Mouse (Mus musculus) limb, embryonic 13.5 days (tissue): ENCODE results near the gene Nckap5. TPM values are rescaled to one million over a fixed set of nuclear protein-coding genes. Genes with fewer than 3 reads are reported as not detected.

Source experiments
- ATAC-seq: fragments of 200-750 bp; cut with Nextera tagmentation; 2 replicates; pipeline ENCODE4 v1.8.0; 2017; ENCODE audit warnings: low read depth, moderate number of reproducible peaks, moderate TSS enrichment; ENCODE audit not compliant: low FRiP score
- H3K27ac ChIP-seq: fragments of 300-500 bp; sonication (generic); 2 replicates; pipeline ENCODE4 v1.5.1; 2015; ENCODE audit warnings: inconsistent platforms, mild to moderate bottlenecking, moderate library complexity
- H3K27me3 ChIP-seq: fragments of 300-500 bp; sonication (generic); 2 replicates; pipeline ENCODE4 v1.6.1; 2015; ENCODE audit warnings: mild to moderate bottlenecking, inconsistent platforms
- H3K36me3 ChIP-seq: fragments of 300-500 bp; sonication (generic); 2 replicates; pipeline ENCODE4 v1.6.1; 2015; ENCODE audit warnings: inconsistent platforms, mild to moderate bottlenecking, moderate library complexity
- H3K4me1 ChIP-seq: fragments of 300-500 bp; sonication (generic); 2 replicates; pipeline ENCODE4 v1.6.1; 2015; ENCODE audit warnings: inconsistent platforms
- H3K4me2 ChIP-seq: fragments of 300-500 bp; sonication (generic); replicated peaks from 2 replicates; pipeline ENCODE4 v1.6.1; 2015; ENCODE audit warnings: inconsistent platforms, mild to moderate bottlenecking, moderate library complexity
- H3K4me3 ChIP-seq: fragments of 300-500 bp; sonication (generic); 2 replicates; pipeline ENCODE4 v1.5.1; 2015; ENCODE audit warnings: moderate library complexity, mild to moderate bottlenecking, inconsistent platforms
- H3K9ac ChIP-seq: fragments of 300-500 bp; sonication (generic); 2 replicates; pipeline ENCODE4 v1.6.1; 2015; ENCODE audit warnings: mild to moderate bottlenecking, inconsistent platforms
- H3K9me3 ChIP-seq: fragments of 300-500 bp; sonication (generic); 2 replicates; pipeline ENCODE4 v1.6.1; 2016; ENCODE audit warnings: inconsistent platforms
- WGBS: fragments of 180-500 bp; shearing (Covaris S2); methylation state at CpG from one replicate; pipeline ENCODE4 v1.1.7; 2015; 5-methylcytosine and 5-hydroxymethylcytosine counted together
- polyA plus RNA-seq: library from polyadenylated mRNA; unstranded; fragments of >200 nt; fragmentation: Nextera tagmentation; extraction: Ambion mirVana; gene quantifications from 2 replicates; pipeline ENCODE4 v1.2.1, GENCODE M21; 2015

Nckap5 gene
- polyA plus RNA-seq, 1 experiment from 2014 or later, result 13.5 TPM

- H3K9me3 ChIP-seq, result no peaks in the 10 kb centered on the region
- no peak overlapping the region for H3K4me2 ChIP-seq
- no peaks in the 10 kb centered on the region for H3K27me3 ChIP-seq
- H3K4me3 ChIP-seq, result no peak overlapping the region
- WGBS, result 34% methylated on average over 3 of the region's 3 CpGs
- no peak overlapping the region for H3K27ac ChIP-seq
- H3K9ac ChIP-seq, result no peak overlapping the region
- H3K36me3 ChIP-seq, result no peaks in the 10 kb centered on the region
- peaks cover 26% of the 10 kb centered on the region for H3K4me1 ChIP-seq
- no peak for ATAC-seq
These were observed 315.4 kb downstream of the Nckap5 start for GRCm38 (mm10) chr1:126515054-126515756.

- ATAC-seq, result peak; percentile 83
- peak overlapping the region; percentile 67; the same call in 1 of the 2 replicates for H3K27ac ChIP-seq
- H3K9me3 ChIP-seq, result no peaks in the 10 kb centered on the region
- no peaks in the 10 kb centered on the region for H3K36me3 ChIP-seq
- peaks cover 20% of the 10 kb centered on the region for H3K4me1 ChIP-seq
- no peak overlapping the region for H3K4me3 ChIP-seq
- 7% methylated on average over 5 of the region's 5 CpGs for WGBS
- no peak overlapping the region for H3K9ac ChIP-seq
- H3K4me2 ChIP-seq, result no peak overlapping the region
- no peaks in the 10 kb centered on the region for H3K27me3 ChIP-seq
These were observed 318.7 kb downstream of the Nckap5 start for GRCm38 (mm10) chr1:126511835-126512445.

GRCm38 (mm10) chr1:126504717-126505116 lies 325.9 kb downstream of the Nckap5 start:
- no peak overlapping the region for H3K9ac ChIP-seq
- no peaks in the 10 kb centered on the region for H3K36me3 ChIP-seq
- no peaks in the 10 kb centered on the region for H3K4me1 ChIP-seq
- H3K27ac ChIP-seq, result no peak overlapping the region
- no peaks in the 10 kb centered on the region for H3K9me3 ChIP-seq
- ATAC-seq, result no peak; the same call in 1 of the 2 replicates
- no peak overlapping the region for H3K4me2 ChIP-seq
- no peak overlapping the region for H3K4me3 ChIP-seq
- H3K27me3 ChIP-seq, result no peaks in the 10 kb centered on the region
- WGBS, result 75% methylated on average over 4 of the region's 4 CpGs

- 72% methylated on average over 2 of the region's 2 CpGs for WGBS
- Histone ChIP-seq H3K36me3 (no peaks in the 10 kb centered on the region), H3K4me1 (no peaks in the 10 kb centered on the region), H3K9me3 (no peaks in the 10 kb centered on the region), H3K27me3 (no peaks in the 10 kb centered on the region), H3K4me3 (no peak overlapping the region), H3K4me2 (no peak overlapping the region), H3K27ac (no peak overlapping the region), H3K9ac (no peak overlapping the region)
- no peak for ATAC-seq
These were observed 327.9 kb downstream of the Nckap5 start for GRCm38 (mm10) chr1:126502741-126503140.

GRCm38 (mm10) chr1:126496722-126497121 lies 333.9 kb downstream of the Nckap5 start:
- Histone ChIP-seq H3K4me1 (peaks cover 9% of the 10 kb centered on the region), H3K36me3 (no peaks in the 10 kb centered on the region), H3K9ac (no peak overlapping the region), H3K4me3 (no peak overlapping the region), H3K9me3 (no peaks in the 10 kb centered on the region), H3K27ac (no peak overlapping the region), H3K27me3 (0 out of 2 replicates have a peak, but pooled peaks cover 2% of the 10 kb centered on the region), H3K4me2 (no peak overlapping the region)
- WGBS, result 77% methylated on average over 7 of the region's 7 CpGs
- ATAC-seq, result no peak

DNA sequence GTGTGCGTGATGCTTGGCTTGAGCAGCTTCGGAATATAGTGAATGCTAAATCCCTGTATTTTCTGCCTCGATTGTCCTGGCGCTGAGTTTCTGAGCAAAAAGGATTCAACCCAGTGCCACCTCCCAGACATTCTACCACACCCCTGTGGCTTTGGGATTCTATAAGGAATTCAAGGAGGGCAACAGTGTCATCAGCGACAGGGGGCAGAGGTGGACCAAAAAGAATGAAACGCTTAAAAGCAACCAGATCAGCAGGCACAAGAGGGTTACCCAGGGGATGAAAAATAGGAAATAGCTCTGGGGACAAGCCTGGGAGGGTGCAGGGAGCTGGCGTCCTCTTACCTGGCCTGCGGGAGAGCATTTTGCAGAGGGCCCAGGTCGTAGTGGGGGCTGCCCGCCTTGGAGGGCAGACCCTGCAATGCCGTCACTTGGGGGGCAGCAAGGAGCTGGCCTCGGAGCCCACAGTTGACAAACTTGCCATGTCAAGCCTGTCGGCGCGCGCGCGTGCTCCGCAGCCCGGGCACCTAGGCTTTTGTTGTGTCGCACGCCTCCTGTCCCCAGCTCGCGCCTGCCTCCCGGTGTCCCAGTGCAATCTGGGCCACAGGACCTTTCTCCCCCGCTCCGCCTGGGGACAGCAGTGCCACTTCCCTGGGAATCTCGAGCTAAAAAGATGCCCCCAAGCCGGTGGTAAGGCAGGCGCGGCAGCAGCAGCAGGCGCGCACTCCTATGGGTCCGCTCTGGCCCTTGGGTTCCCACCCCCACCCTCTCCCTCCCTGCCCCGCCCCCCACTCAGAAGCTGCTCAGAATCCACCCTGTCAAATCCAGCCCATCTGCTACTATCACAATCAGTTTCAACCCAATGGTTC lies 338.2 kb downstream of the Nckap5 start:
- H3K27me3 ChIP-seq, result 0 out of 2 replicates have a peak, but pooled peaks cover 5% of the 10 kb centered on the region
- WGBS, result 7% methylated on average over 32 of the region's 35 CpGs
- H3K4me3 ChIP-seq, result peak overlapping the region; percentile 53
- H3K36me3 ChIP-seq, result no peaks in the 10 kb centered on the region
- H3K9ac ChIP-seq, result peak overlapping the region; percentile 76
- no peak overlapping the region for H3K27ac ChIP-seq
- ATAC-seq, result peak; percentile 52
- peak overlapping the region; percentile 96 for H3K4me2 ChIP-seq
- peaks cover 12% of the 10 kb centered on the region for H3K4me1 ChIP-seq
- no peaks in the 10 kb centered on the region for H3K9me3 ChIP-seq

DNA sequence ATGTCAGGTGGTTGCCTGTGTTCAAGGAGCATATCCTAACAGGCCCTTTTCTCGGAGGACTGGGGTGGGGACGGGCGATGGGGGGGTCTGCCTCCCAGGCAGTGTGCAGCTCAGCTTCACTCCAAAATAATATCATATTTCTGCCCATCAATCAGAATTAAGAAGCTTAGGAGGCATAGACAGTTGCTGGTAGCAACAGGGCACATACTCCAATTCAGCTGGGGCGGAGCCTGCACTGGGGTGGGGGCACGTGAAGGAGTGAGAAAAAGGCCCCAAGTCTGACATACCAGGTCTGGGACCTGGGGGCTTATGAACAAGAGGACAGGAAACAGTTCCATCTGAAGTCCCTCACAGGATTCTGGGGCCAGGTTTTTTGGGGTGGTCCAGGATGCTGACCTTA lies 339.2 kb downstream of the Nckap5 start:
- H3K9ac ChIP-seq, result no peak overlapping the region
- no peak overlapping the region for H3K4me3 ChIP-seq
- 77% methylated on average over 5 of the region's 5 CpGs for WGBS
- peak overlapping the region; percentile 96 for H3K4me2 ChIP-seq
- no peaks in the 10 kb centered on the region for H3K36me3 ChIP-seq
- peaks cover 12% of the 10 kb centered on the region for H3K4me1 ChIP-seq
- H3K27ac ChIP-seq, result no peak overlapping the region
- H3K9me3 ChIP-seq, result no peaks in the 10 kb centered on the region
- no peak for ATAC-seq
- 0 out of 2 replicates have a peak, but pooled peaks cover 5% of the 10 kb centered on the region for H3K27me3 ChIP-seq

- Histone ChIP-seq H3K27me3 (0 out of 2 replicates have a peak, but pooled peaks cover 5% of the 10 kb centered on the region), H3K4me3 (no peak overlapping the region), H3K4me1 (peaks cover 12% of the 10 kb centered on the region), H3K9ac (no peak overlapping the region), H3K9me3 (no peaks in the 10 kb centered on the region), H3K27ac (no peak overlapping the region), H3K4me2 (no peak overlapping the region), H3K36me3 (no peaks in the 10 kb centered on the region)
- ATAC-seq, result no peak
- WGBS, result 66% methylated on average over 6 of the region's 6 CpGs
These were observed 340.3 kb downstream of the Nckap5 start for GRCm38 (mm10) chr1:126490256-126490655.

DNA sequence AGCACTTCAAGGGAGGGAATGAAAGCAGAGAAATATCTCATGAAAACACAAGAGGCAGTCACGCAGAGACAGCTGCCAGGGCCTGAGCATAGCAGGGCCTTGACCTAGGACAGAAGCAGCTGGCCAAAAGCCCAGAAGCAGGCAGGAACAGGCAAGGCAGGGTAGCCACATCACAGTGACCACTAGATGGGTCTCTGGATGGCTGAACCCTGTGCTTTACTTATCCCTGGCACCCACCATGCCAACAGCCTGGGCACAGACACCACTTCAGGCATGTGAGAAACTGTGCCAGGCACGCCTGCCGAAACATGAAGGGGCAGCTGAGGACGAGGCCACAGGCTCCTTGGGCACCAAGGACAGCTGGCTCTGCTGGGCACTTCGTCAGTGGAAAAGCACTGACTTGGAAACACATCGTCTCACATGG lies 345.9 kb downstream of the Nckap5 start:
- H3K27ac ChIP-seq, result no peak overlapping the region

DNA sequence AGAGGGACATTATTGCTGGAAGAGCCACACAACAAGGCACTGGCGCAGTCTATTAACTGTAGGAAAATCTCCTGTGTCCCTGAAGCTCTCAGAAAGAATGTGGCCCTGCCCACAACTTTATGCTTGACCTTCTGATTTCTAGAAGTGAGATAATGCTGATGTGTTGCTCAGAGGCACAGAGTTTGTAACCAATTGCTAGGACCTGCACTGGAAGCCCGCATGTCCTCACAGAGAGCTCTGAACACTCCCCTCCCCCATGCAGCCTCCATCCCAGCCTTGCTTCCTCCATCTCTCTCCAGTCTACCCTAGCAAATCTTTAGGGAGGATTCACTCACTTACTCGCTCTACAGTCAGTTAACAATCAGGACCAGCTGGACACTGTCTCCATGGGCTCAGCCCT lies 346.9 kb downstream of the Nckap5 start:
- WGBS, result 82% methylated on average over 3 of the region's 3 CpGs
- Histone ChIP-seq H3K36me3 (no peaks in the 10 kb centered on the region), H3K4me2 (no peak overlapping the region), H3K27ac (no peak overlapping the region), H3K27me3 (no peaks in the 10 kb centered on the region), H3K9me3 (no peaks in the 10 kb centered on the region), H3K4me1 (no peaks in the 10 kb centered on the region), H3K4me3 (no peak overlapping the region), H3K9ac (no peak overlapping the region)
- ATAC-seq, result no peak

More for the DNA sequence above, 345.9 kb downstream of the Nckap5 start:
- Histone ChIP-seq H3K4me2 (no peak overlapping the region), H3K9me3 (no peaks in the 10 kb centered on the region), H3K4me3 (no peak overlapping the region), H3K36me3 (no peaks in the 10 kb centered on the region), H3K4me1 (no peaks in the 10 kb centered on the region), H3K27me3 (no peaks in the 10 kb centered on the region), H3K9ac (no peak overlapping the region)
- ATAC-seq, result no peak
- 82% methylated on average over 6 of the region's 6 CpGs for WGBS

- Histone ChIP-seq H3K4me3 (no peak overlapping the region), H3K27me3 (no peaks in the 10 kb centered on the region), H3K9me3 (no peaks in the 10 kb centered on the region), H3K4me2 (no peak overlapping the region), H3K36me3 (no peaks in the 10 kb centered on the region), H3K27ac (no peak overlapping the region), H3K4me1 (no peaks in the 10 kb centered on the region), H3K9ac (no peak overlapping the region)
- no peak for ATAC-seq
- 65% methylated on average over 7 of the region's 7 CpGs for WGBS
These were observed 349.0 kb downstream of the Nckap5 start for GRCm38 (mm10) chr1:126481459-126482228.
